Mouse (Mus musculus): ENCODE data around the gene Snx29. TPM values are rescaled to one million over a fixed set of nuclear protein-coding genes. Genes with fewer than 3 reads are reported as not detected.
A peak's percentile ranks its signal among the peaks of the same experiment; 100 is the strongest.

Snx29 gene
- total RNA-seq, 2 experiments from 2014 or later, result 7.3 to 8.4 TPM

- ATAC-seq (replicated peaks; ENCODE audit: low FRiP score, poor library complexity, severe bottlenecking), result no peak
These were observed 78.2 kb downstream of the Snx29 start for GRCm38 (mm10) chr16:11400936-11401335.

- ATAC-seq (replicated peaks; ENCODE audit: low FRiP score, poor library complexity, severe bottlenecking), result no peak
These were observed 82.5 kb downstream of the Snx29 start for GRCm38 (mm10) chr16:11405193-11405592.

- ATAC-seq (replicated peaks; ENCODE audit: low FRiP score, poor library complexity, severe bottlenecking), result no peak
These were observed 83.5 kb downstream of the Snx29 start for GRCm38 (mm10) chr16:11406201-11406600.

- ATAC-seq (replicated peaks; ENCODE audit: low FRiP score, poor library complexity, severe bottlenecking), result no peak
These were observed 83.9 kb downstream of the Snx29 start for GRCm38 (mm10) chr16:11406622-11407021.

GRCm38 (mm10) chr16:11407932-11408620 lies 85.4 kb downstream of the Snx29 start:
- no peak for ATAC-seq (replicated peaks; ENCODE audit: low FRiP score, poor library complexity, severe bottlenecking)

- ATAC-seq (replicated peaks; ENCODE audit: low FRiP score, poor library complexity, severe bottlenecking), result no peak
These were observed 86.0 kb downstream of the Snx29 start for GRCm38 (mm10) chr16:11408726-11409125.

GRCm38 (mm10) chr16:11414631-11415030 lies 91.9 kb downstream of the Snx29 start:
- no peak for ATAC-seq (replicated peaks; ENCODE audit: low FRiP score, poor library complexity, severe bottlenecking)

- peak; percentile 65 for ATAC-seq (replicated peaks; ENCODE audit: low FRiP score, poor library complexity, severe bottlenecking)
These were observed 95.5 kb downstream of the Snx29 start for GRCm38 (mm10) chr16:11418183-11418588.

- ATAC-seq (replicated peaks; ENCODE audit: low FRiP score, poor library complexity, severe bottlenecking), result no peak
These were observed 97.8 kb downstream of the Snx29 start for GRCm38 (mm10) chr16:11420311-11421080.

GRCm38 (mm10) chr16:11422165-11422564 lies 99.5 kb downstream of the Snx29 start:
- no peak for ATAC-seq (replicated peaks; ENCODE audit: low FRiP score, poor library complexity, severe bottlenecking)

- ATAC-seq (replicated peaks; ENCODE audit: low FRiP score, poor library complexity, severe bottlenecking), result no peak
These were observed 100.3 kb downstream of the Snx29 start for GRCm38 (mm10) chr16:11422889-11423610.

- ATAC-seq (replicated peaks; ENCODE audit: low FRiP score, poor library complexity, severe bottlenecking), result peak; percentile 66; the same call in 1 of the 2 replicates
These were observed 101.0 kb downstream of the Snx29 start for GRCm38 (mm10) chr16:11423611-11424297.

GRCm38 (mm10) chr16:11424568-11425145 lies 101.9 kb downstream of the Snx29 start:
- ATAC-seq (replicated peaks; ENCODE audit: low FRiP score, poor library complexity, severe bottlenecking), result no peak

- no peak for ATAC-seq (replicated peaks; ENCODE audit: low FRiP score, poor library complexity, severe bottlenecking)
These were observed 102.6 kb downstream of the Snx29 start for GRCm38 (mm10) chr16:11425279-11425678.

- no peak for ATAC-seq (replicated peaks; ENCODE audit: low FRiP score, poor library complexity, severe bottlenecking)
These were observed 104.3 kb downstream of the Snx29 start for GRCm38 (mm10) chr16:11426810-11427537.

- ATAC-seq (replicated peaks; ENCODE audit: low FRiP score, poor library complexity, severe bottlenecking), result no peak
These were observed 107.1 kb downstream of the Snx29 start for GRCm38 (mm10) chr16:11429784-11430183.

- no peak for ATAC-seq (replicated peaks; ENCODE audit: low FRiP score, poor library complexity, severe bottlenecking)
These were observed 107.8 kb downstream of the Snx29 start for GRCm38 (mm10) chr16:11430520-11430919.

GRCm38 (mm10) chr16:11433779-11434178 lies 111.1 kb downstream of the Snx29 start:
- no peak for ATAC-seq (replicated peaks; ENCODE audit: low FRiP score, poor library complexity, severe bottlenecking)

- ATAC-seq (replicated peaks; ENCODE audit: low FRiP score, poor library complexity, severe bottlenecking), result no peak
These were observed 114.9 kb downstream of the Snx29 start for GRCm38 (mm10) chr16:11437641-11438040.

Measured in erythroid progenitor cell, adult 5-6 weeks (primary cell).